Mouse (Mus musculus): ENCODE data around the gene Rufy3. TPM values are rescaled to one million over a fixed set of nuclear protein-coding genes. Genes with fewer than 3 reads are reported as not detected.
"Not testable (repeated sequence)": the region's sequence is repeated elsewhere in the genome, so short reads cannot be mapped to it uniquely, and the experiment has no call there.

The Rufy3 gene
- polyA plus RNA-seq (2015; fragmentation: Nextera tagmentation; extraction: Ambion mirVana) = 247 and 253 TPM in 2 replicates

DNA sequence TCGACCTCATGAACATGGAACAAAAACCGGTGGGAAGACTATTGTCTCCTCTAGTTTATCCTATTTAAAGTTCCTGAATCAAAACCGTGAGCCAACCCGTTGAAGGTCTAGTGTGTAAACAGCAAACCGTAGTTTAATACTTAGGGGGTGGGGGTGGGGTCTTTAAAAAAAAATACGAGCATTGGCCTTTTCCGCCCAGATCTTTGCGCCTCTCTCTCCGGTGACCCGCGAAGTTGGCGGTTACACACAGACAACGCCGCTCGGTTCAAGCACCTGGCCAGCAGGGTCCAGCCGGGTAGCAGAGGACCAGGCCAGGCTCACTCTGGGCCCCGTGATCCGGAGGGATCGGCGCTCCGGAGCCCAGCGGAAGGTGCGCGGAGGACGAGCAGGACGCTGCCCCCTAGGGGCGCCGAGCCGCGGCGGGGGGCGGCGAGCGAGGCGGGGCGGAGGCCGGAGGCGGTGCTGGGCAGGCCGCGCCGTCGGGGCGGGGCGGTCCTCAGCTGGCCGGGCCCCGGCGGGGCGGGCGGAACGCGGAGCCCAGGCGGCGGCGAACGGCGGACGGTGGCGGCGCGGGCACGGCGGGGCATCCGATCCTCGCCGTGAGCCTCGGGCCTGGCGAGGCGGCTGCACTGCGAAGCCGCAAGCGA lies at the start of gene Rufy3:
Gene Rufy3 (plus strand): TSS at position 540 of the 647 bp plus-strand sequence.
- H3K27ac ChIP-seq (ENCODE audit: low read depth, low read length) = peak within 1 kb of the TSS; percentile 91
- peak within 1 kb of the TSS; percentile 98 for H3K4me3 ChIP-seq (ENCODE audit: low read length)
- no peaks in the 10 kb centered on the region for H3K27me3 ChIP-seq (replicated peaks; ENCODE audit: control insufficient read depth, insufficient read depth, low read length)
- H3K4me2 ChIP-seq (ENCODE audit: low read length) = peak within 1 kb of the TSS; percentile 74
- under 1% methylated on average over 55 of the region's 71 CpGs for WGBS
- ATAC-seq = peak; percentile 87
- peak within 1 kb of the TSS; percentile 88 for H3K9ac ChIP-seq (ENCODE audit: low read depth, low read length)
- peaks cover 17% of the 10 kb centered on the region for H3K4me1 ChIP-seq (ENCODE audit: control insufficient read depth, insufficient read depth, low read depth, low read length)
- no peaks in the 10 kb centered on the region for H3K9me3 ChIP-seq (ENCODE audit: control insufficient read depth, low read length)
- no peaks in the 10 kb centered on the region for H3K36me3 ChIP-seq (ENCODE audit: control insufficient read depth, insufficient read depth, low read length)

DNA sequence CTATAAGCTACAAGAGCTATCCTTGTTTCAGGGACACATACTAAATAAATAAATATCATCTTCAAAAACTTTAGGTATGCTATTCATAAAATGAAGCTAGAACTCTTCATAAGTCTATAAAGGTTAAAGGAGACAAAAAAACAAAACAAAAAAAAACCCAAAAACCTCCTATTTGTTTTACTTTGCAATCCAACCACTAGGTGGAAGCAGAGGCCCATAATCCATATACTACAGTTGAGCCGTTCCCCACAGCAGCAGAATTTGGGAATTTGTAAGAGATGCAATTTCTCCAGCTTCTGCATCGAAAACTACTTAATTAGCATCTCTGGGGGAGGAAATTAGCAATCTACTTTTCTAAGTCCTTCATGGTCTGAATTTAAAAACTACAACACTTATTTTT lies 45.6 kb upstream of the Rufy3 start:
- H3K9ac ChIP-seq (ENCODE audit: low read depth, low read length) = no peak overlapping the region
- WGBS = 4% methylated on average over 2 of the region's 2 CpGs
- H3K4me3 ChIP-seq (ENCODE audit: low read length) = no peak overlapping the region
- ATAC-seq = no peak
- no peak overlapping the region for H3K27ac ChIP-seq (ENCODE audit: low read depth, low read length)
- no peaks in the 10 kb centered on the region for H3K4me1 ChIP-seq (ENCODE audit: control insufficient read depth, insufficient read depth, low read depth, low read length)
- no peaks in the 10 kb centered on the region for H3K36me3 ChIP-seq (ENCODE audit: control insufficient read depth, insufficient read depth, low read length)
- H3K4me2 ChIP-seq (ENCODE audit: low read length) = no peak overlapping the region
- H3K9me3 ChIP-seq (ENCODE audit: control insufficient read depth, low read length) = no peaks in the 10 kb centered on the region
- H3K27me3 ChIP-seq (replicated peaks; ENCODE audit: control insufficient read depth, insufficient read depth, low read length) = no peaks in the 10 kb centered on the region

DNA sequence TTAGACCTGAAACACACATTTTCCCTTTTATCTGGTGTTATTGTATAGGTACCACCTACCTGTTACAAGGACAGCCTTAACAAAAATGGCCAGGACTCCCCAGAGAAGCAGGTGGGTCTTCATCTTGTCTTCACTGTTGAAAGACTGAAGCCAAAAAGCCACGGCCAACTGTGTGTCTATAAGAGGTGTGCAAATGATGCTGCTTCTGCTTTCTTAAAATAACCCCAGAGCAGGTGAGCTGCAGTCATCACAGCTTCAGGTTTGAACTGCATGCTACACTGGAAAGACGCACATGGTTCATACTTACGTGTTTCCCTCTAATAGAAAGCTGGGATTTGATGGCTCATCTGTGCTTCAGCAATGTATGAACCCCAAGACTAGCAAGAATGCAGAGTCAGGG lies 37.2 kb upstream of the Rufy3 start, which contains the start of gene Jchain:
Gene Jchain (minus strand): TSS at position 235 of the 400 bp plus-strand sequence.
- 96% methylated on average over 3 of the region's 3 CpGs for WGBS

DNA sequence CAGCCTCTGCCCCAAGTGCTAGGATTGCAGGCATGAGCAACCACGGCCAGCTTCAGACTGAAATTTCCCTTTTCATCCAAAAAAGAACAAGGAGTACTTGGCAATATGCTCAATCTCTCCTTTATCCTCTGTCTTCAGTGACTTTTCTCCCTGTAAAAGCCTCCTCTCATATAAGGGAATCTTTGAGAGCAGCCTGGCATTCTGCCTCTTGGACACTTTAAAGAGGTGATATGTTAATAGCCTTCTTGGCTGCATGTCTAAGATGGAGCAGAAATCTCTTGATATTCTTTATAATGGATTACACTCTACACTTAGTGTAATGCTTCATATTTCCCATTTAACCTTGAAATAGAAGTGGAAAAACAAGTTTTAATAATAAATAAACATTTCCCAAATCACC lies 33.9 kb upstream of the Rufy3 start:
- H3K36me3 ChIP-seq (ENCODE audit: control insufficient read depth, insufficient read depth, low read length) = no peaks in the 10 kb centered on the region
- 48% methylated on average over 1 of the region's 1 CpGs for WGBS
- no peaks in the 10 kb centered on the region for H3K27me3 ChIP-seq (replicated peaks; ENCODE audit: control insufficient read depth, insufficient read depth, low read length)
- H3K9ac ChIP-seq (ENCODE audit: low read depth, low read length) = no peak overlapping the region
- H3K9me3 ChIP-seq (ENCODE audit: control insufficient read depth, low read length) = no peaks in the 10 kb centered on the region
- ATAC-seq = no peak
- no peaks in the 10 kb centered on the region for H3K4me1 ChIP-seq (ENCODE audit: control insufficient read depth, insufficient read depth, low read depth, low read length)
- no peak overlapping the region for H3K4me3 ChIP-seq (ENCODE audit: low read length)
- no peak overlapping the region for H3K27ac ChIP-seq (ENCODE audit: low read depth, low read length)
- H3K4me2 ChIP-seq (ENCODE audit: low read length) = no peak overlapping the region

More for the DNA sequence above, 37.2 kb upstream of the Rufy3 start, which contains the start of gene Jchain:
- no peak within 1 kb of the TSS for H3K9ac ChIP-seq (ENCODE audit: low read depth, low read length)
- no peaks in the 10 kb centered on the region for H3K4me1 ChIP-seq (ENCODE audit: control insufficient read depth, insufficient read depth, low read depth, low read length)
- H3K9me3 ChIP-seq (ENCODE audit: control insufficient read depth, low read length) = no peaks in the 10 kb centered on the region
- no peaks in the 10 kb centered on the region for H3K36me3 ChIP-seq (ENCODE audit: control insufficient read depth, insufficient read depth, low read length)
- ATAC-seq = no peak
- H3K27ac ChIP-seq (ENCODE audit: low read depth, low read length) = no peak within 1 kb of the TSS
- no peak within 1 kb of the TSS for H3K4me3 ChIP-seq (ENCODE audit: low read length)
- H3K27me3 ChIP-seq (replicated peaks; ENCODE audit: control insufficient read depth, insufficient read depth, low read length) = no peaks in the 10 kb centered on the region
- H3K4me2 ChIP-seq (ENCODE audit: low read length) = no peak within 1 kb of the TSS

DNA sequence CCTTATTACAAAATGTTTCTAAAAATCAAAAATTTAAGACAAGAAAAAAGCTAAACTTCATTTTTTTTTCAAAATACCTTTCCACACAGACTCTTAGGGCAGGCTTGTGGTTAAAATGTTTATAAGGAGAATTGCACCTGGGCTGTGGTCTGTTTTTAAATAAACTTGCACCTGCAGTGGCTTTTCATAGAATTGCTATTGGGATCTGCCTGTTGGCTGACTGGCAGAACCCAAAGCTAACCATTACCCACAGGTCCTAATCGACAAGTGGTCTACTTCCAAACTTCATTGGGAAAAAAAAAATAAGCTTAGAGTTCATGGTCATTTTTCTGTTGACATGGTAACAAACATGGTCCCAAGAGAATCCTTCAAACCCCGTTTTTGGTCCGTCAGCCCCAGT lies 30.1 kb upstream of the Rufy3 start:
- no peaks in the 10 kb centered on the region for H3K36me3 ChIP-seq (ENCODE audit: control insufficient read depth, insufficient read depth, low read length)

GRCm38 (mm10) chr5:88540845-88541244 lies 24.0 kb upstream of the Rufy3 start:
- Histone ChIP-seq H3K4me3 (ENCODE audit: low read length) (no peak overlapping the region), H3K4me2 (ENCODE audit: low read length) (no peak overlapping the region), H3K27me3 (replicated peaks; ENCODE audit: control insufficient read depth, insufficient read depth, low read length) (no peaks in the 10 kb centered on the region), H3K36me3 (ENCODE audit: control insufficient read depth, insufficient read depth, low read length) (no peaks in the 10 kb centered on the region), H3K4me1 (ENCODE audit: control insufficient read depth, insufficient read depth, low read depth, low read length) (no peaks in the 10 kb centered on the region), H3K27ac (ENCODE audit: low read depth, low read length) (no peak overlapping the region), H3K9me3 (ENCODE audit: control insufficient read depth, low read length) (no peaks in the 10 kb centered on the region), H3K9ac (ENCODE audit: low read depth, low read length) (no peak overlapping the region)
- ATAC-seq = no peak

More for the DNA sequence above, 30.1 kb upstream of the Rufy3 start:
- no peak overlapping the region for H3K9ac ChIP-seq (ENCODE audit: low read depth, low read length)
- no peak overlapping the region for H3K27ac ChIP-seq (ENCODE audit: low read depth, low read length)
- H3K4me3 ChIP-seq (ENCODE audit: low read length) = no peak overlapping the region
- no peak for ATAC-seq
- no peaks in the 10 kb centered on the region for H3K9me3 ChIP-seq (ENCODE audit: control insufficient read depth, low read length)
- no peak overlapping the region for H3K4me2 ChIP-seq (ENCODE audit: low read length)
- WGBS = 64% methylated on average over 3 of the region's 3 CpGs
- H3K27me3 ChIP-seq (replicated peaks; ENCODE audit: control insufficient read depth, insufficient read depth, low read length) = no peaks in the 10 kb centered on the region
- no peaks in the 10 kb centered on the region for H3K4me1 ChIP-seq (ENCODE audit: control insufficient read depth, insufficient read depth, low read depth, low read length)

- Histone ChIP-seq H3K4me1 (ENCODE audit: control insufficient read depth, insufficient read depth, low read depth, low read length) (no peaks in the 10 kb centered on the region), H3K9ac (ENCODE audit: low read depth, low read length) (no peak overlapping the region), H3K27me3 (replicated peaks; ENCODE audit: control insufficient read depth, insufficient read depth, low read length) (no peaks in the 10 kb centered on the region), H3K27ac (ENCODE audit: low read depth, low read length) (no peak overlapping the region), H3K9me3 (ENCODE audit: control insufficient read depth, low read length) (no peaks in the 10 kb centered on the region), H3K4me3 (ENCODE audit: low read length) (no peak overlapping the region), H3K4me2 (ENCODE audit: low read length) (no peak overlapping the region), H3K36me3 (ENCODE audit: control insufficient read depth, insufficient read depth, low read length) (no peaks in the 10 kb centered on the region)
- WGBS = 59% methylated on average over 5 of the region's 5 CpGs
- ATAC-seq = peak; percentile 81
Measured at GRCm38 (mm10) chr5:88542651-88543282, 22.1 kb upstream of the Rufy3 start.

GRCm38 (mm10) chr5:88544411-88544810 lies 20.4 kb upstream of the Rufy3 start:
- not testable (repeated sequence) for H3K4me2 ChIP-seq (ENCODE audit: low read length); H3K4me1 ChIP-seq (ENCODE audit: control insufficient read depth, insufficient read depth, low read depth, low read length); H3K36me3 ChIP-seq (ENCODE audit: control insufficient read depth, insufficient read depth, low read length); H3K27me3 ChIP-seq (replicated peaks; ENCODE audit: control insufficient read depth, insufficient read depth, low read length); H3K9ac ChIP-seq (ENCODE audit: low read depth, low read length); H3K9me3 ChIP-seq (ENCODE audit: control insufficient read depth, low read length); ATAC-seq; H3K4me3 ChIP-seq (ENCODE audit: low read length); H3K27ac ChIP-seq (ENCODE audit: low read depth, low read length)
- 98% methylated on average over 1 of the region's 1 CpGs for WGBS

- ATAC-seq = no peak
- H3K27me3 ChIP-seq (replicated peaks; ENCODE audit: control insufficient read depth, insufficient read depth, low read length) = no peaks in the 10 kb centered on the region
- WGBS = 93% methylated on average over 7 of the region's 7 CpGs
- H3K27ac ChIP-seq (ENCODE audit: low read depth, low read length) = no peak overlapping the region
- H3K36me3 ChIP-seq (ENCODE audit: control insufficient read depth, insufficient read depth, low read length) = no peaks in the 10 kb centered on the region
- H3K4me1 ChIP-seq (ENCODE audit: control insufficient read depth, insufficient read depth, low read depth, low read length) = no peaks in the 10 kb centered on the region
- no peak overlapping the region for H3K4me3 ChIP-seq (ENCODE audit: low read length)
- no peak overlapping the region for H3K4me2 ChIP-seq (ENCODE audit: low read length)
- no peak overlapping the region for H3K9ac ChIP-seq (ENCODE audit: low read depth, low read length)
- no peaks in the 10 kb centered on the region for H3K9me3 ChIP-seq (ENCODE audit: control insufficient read depth, low read length)
Measured at GRCm38 (mm10) chr5:88545536-88545935, 19.3 kb upstream of the Rufy3 start.

All from hindbrain, embryonic 16.5 days (tissue).